Mouse (Mus musculus): ENCODE data around the gene Mbd5. TPM values are rescaled to one million over a fixed set of nuclear protein-coding genes. Genes with fewer than 3 reads are reported as not detected.

Mbd5 gene
- polyA plus RNA-seq, 1 experiment from 2014 or later = 34.0 TPM

DNA sequence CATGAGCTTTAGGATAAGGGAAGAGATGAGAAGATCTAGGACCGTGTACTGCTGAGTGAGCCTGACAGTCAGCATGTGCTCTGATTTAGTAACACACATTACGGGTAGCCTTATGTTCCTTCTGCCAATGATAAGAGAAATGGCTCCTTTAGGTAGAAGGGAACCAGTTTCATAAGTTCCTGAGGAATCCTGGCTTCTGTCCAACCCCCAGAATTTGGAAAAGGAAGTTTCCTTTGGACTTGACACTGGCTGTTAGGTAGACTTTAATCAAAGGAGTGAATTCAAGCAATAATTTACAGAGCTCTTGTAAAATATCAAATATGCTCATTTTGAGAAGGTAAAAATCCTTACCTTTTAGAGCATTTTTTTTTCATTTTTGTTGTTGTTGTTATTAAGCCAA lies 396.5 kb downstream of the Mbd5 start:
- ATAC-seq (ENCODE audit: low FRiP score) (no peak), DNase-seq (ENCODE audit: low spot score, missing footprints) (no peak)
- WGBS = 89% methylated on average over 2 of the region's 2 CpGs
- Histone ChIP-seq H3K36me3 (ENCODE audit: control insufficient read depth, insufficient read depth, low read length) (no peaks in the 10 kb centered on the region), H3K4me1 (ENCODE audit: control insufficient read depth, insufficient read depth, low read length) (no peaks in the 10 kb centered on the region), H3K4me3 (ENCODE audit: low read depth, low read length) (no peak overlapping the region), H3K27me3 (ENCODE audit: control insufficient read depth, insufficient read depth, low read length) (no peaks in the 10 kb centered on the region), H3K27ac (ENCODE audit: low read depth, low read length) (no peak overlapping the region), H3K4me2 (no peak overlapping the region), H3K9ac (ENCODE audit: low read length) (no peak overlapping the region), H3K9me3 (ENCODE audit: control insufficient read depth, low read length) (no peaks in the 10 kb centered on the region)

DNA sequence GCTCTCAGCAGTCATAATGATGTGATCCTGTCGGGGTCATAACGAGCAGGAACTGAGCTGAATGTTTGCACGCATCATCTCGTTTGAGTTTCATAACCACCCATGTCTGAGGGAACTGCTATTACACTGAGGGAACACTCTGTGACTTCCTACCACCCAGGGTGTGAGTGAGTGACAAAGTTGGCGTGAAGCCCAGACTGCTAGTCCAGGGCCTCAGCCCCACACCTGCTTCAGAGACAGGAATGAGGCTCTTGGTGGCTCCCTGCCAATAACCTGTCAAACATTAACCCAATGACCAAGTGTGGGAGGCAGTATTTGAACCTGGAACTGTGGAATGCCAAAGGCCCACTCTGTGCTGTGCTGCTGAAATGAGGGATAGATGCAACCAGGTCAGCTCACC lies 400.5 kb downstream of the Mbd5 start:
- Histone ChIP-seq H3K36me3 (ENCODE audit: control insufficient read depth, insufficient read depth, low read length) (no peaks in the 10 kb centered on the region), H3K9ac (ENCODE audit: low read length) (no peak overlapping the region), H3K4me1 (ENCODE audit: control insufficient read depth, insufficient read depth, low read length) (no peaks in the 10 kb centered on the region), H3K4me3 (ENCODE audit: low read depth, low read length) (no peak overlapping the region), H3K9me3 (ENCODE audit: control insufficient read depth, low read length) (no peaks in the 10 kb centered on the region), H3K27ac (ENCODE audit: low read depth, low read length) (no peak overlapping the region), H3K27me3 (ENCODE audit: control insufficient read depth, insufficient read depth, low read length) (no peaks in the 10 kb centered on the region), H3K4me2 (no peak overlapping the region)
- no peak for ATAC-seq (ENCODE audit: low FRiP score)
- 82% methylated on average over 5 of the region's 5 CpGs for WGBS
- DNase-seq (ENCODE audit: low spot score, missing footprints) = no peak

DNA sequence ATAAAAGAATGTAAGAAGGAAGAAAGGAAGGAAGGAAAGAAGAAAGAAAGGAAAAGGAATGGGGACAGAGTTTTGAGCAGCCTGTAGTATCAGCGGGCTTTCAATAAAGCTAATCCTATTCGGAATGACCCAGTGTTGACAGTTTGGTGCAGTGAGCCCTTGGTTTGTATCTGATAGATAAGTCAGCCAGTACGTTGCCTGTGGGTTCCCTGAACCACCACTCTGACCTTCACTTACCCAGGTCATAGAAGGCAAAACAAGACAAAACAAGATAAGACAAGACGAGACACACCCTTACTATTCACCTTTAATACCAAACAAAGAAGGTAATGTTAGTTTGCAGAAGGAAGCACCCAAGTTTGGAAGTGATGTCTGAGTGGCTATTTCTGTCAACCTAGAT lies 401.5 kb downstream of the Mbd5 start:
- Histone ChIP-seq H3K4me1 (ENCODE audit: control insufficient read depth, insufficient read depth, low read length) (no peaks in the 10 kb centered on the region), H3K4me2 (no peak overlapping the region), H3K27me3 (ENCODE audit: control insufficient read depth, insufficient read depth, low read length) (no peaks in the 10 kb centered on the region), H3K4me3 (ENCODE audit: low read depth, low read length) (no peak overlapping the region), H3K27ac (ENCODE audit: low read depth, low read length) (no peak overlapping the region), H3K36me3 (ENCODE audit: control insufficient read depth, insufficient read depth, low read length) (no peaks in the 10 kb centered on the region), H3K9ac (ENCODE audit: low read length) (no peak overlapping the region), H3K9me3 (ENCODE audit: control insufficient read depth, low read length) (no peaks in the 10 kb centered on the region)
- no peak for ATAC-seq (ENCODE audit: low FRiP score)
- no peak for DNase-seq (ENCODE audit: low spot score, missing footprints)
- 93% methylated on average over 4 of the region's 4 CpGs for WGBS

DNA sequence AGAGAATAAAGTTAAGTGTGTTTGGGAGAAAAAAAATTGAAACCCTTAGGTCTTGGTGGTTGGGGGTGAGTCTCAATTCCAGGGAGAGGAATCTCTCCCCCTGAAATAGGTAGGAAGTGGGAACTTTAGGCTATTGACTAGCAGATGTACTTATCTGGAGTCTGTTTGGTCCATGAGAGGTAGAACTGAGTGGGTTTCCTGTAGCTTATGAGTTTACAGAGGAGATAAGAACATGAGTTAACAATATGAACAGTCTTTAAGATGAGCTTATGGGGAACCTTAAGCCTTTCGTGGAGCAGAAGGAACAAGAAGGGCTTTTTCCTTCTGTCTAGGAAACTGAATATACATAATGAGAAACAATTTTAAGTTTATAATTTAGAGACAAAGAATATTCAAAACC lies 404.8 kb downstream of the Mbd5 start:
- Histone ChIP-seq H3K27ac (ENCODE audit: low read depth, low read length) (no peak overlapping the region), H3K9me3 (ENCODE audit: control insufficient read depth, low read length) (no peaks in the 10 kb centered on the region), H3K36me3 (ENCODE audit: control insufficient read depth, insufficient read depth, low read length) (no peaks in the 10 kb centered on the region), H3K4me1 (ENCODE audit: control insufficient read depth, insufficient read depth, low read length) (no peaks in the 10 kb centered on the region), H3K4me2 (no peak overlapping the region), H3K4me3 (ENCODE audit: low read depth, low read length) (no peak overlapping the region), H3K9ac (ENCODE audit: low read length) (no peak overlapping the region), H3K27me3 (ENCODE audit: control insufficient read depth, insufficient read depth, low read length) (no peaks in the 10 kb centered on the region)
- no peak for DNase-seq (ENCODE audit: low spot score, missing footprints)
- ATAC-seq (ENCODE audit: low FRiP score) = no peak
- WGBS = 100% methylated on average over 1 of the region's 1 CpGs

DNA sequence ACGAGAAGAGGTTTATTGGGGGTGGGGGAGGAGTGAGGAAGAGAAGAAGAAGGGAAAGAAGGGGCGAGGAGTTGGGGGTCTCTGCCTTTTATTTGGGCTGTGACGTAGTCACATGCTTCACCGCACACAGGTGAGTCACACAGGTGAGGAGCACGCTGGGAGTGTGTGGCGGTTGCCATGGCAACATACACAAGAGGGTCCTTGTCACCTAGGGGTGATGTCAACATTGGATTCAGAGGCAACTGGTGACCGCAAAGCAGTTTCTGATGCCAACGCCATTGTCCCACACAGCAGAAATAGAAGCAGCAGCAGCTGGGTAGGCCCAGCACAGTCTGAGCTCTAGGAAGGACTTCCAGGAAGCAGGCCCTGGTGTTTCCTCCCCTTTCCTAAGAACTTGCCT lies 406.6 kb downstream of the Mbd5 start:
- DNase-seq (ENCODE audit: low spot score, missing footprints) (no peak), ATAC-seq (ENCODE audit: low FRiP score) (no peak)
- Histone ChIP-seq H3K27ac (ENCODE audit: low read depth, low read length) (no peak overlapping the region), H3K4me1 (ENCODE audit: control insufficient read depth, insufficient read depth, low read length) (no peaks in the 10 kb centered on the region), H3K9ac (ENCODE audit: low read length) (no peak overlapping the region), H3K4me2 (no peak overlapping the region), H3K27me3 (ENCODE audit: control insufficient read depth, insufficient read depth, low read length) (no peaks in the 10 kb centered on the region), H3K4me3 (ENCODE audit: low read depth, low read length) (no peak overlapping the region), H3K36me3 (ENCODE audit: control insufficient read depth, insufficient read depth, low read length) (no peaks in the 10 kb centered on the region), H3K9me3 (ENCODE audit: control insufficient read depth, low read length) (no peaks in the 10 kb centered on the region)
- 87% methylated on average over 8 of the region's 8 CpGs for WGBS

DNA sequence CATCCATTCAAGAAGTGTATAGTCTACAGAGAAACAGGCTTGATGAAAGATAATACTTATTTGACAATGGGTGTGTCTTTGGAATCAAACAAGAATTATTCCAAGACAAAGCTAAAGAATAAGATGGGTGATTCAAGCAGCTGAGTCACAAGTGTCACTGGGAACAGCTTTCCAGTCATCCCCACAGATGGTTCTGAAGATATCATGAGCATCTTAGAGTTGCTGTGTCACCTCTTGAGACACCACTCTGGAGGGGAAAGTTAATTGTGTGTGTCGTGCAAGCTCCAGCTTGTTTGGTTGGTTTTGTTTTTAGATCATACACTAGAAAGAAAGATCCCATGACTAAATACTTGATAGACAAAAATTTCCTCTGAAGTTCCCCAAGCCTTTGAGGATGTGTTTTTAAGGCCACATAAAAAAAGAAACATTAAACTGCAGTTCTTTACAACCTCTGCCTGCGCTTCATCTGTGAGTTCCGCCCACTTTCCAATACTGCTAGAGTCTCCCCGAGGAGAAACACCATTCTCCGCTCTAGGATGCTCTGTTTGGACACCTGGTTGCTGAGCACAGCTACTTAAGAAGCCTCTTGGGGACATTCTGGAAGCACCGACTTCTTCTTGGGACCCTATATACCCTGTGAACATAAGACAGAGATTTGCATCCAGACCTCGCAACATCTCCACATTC lies 409.0 kb downstream of the Mbd5 start:
- 86% methylated on average over 7 of the region's 7 CpGs for WGBS
- H3K27ac ChIP-seq (ENCODE audit: low read depth, low read length) = no peak overlapping the region
- no peaks in the 10 kb centered on the region for H3K9me3 ChIP-seq (ENCODE audit: control insufficient read depth, low read length)
- no peaks in the 10 kb centered on the region for H3K4me1 ChIP-seq (ENCODE audit: control insufficient read depth, insufficient read depth, low read length)
- no peak overlapping the region for H3K4me2 ChIP-seq
- no peak for ATAC-seq (ENCODE audit: low FRiP score)
- DNase-seq (ENCODE audit: low spot score, missing footprints) = no peak
- no peak overlapping the region for H3K4me3 ChIP-seq (ENCODE audit: low read depth, low read length)
- H3K36me3 ChIP-seq (ENCODE audit: control insufficient read depth, insufficient read depth, low read length) = no peaks in the 10 kb centered on the region
- no peak overlapping the region for H3K9ac ChIP-seq (ENCODE audit: low read length)
- no peaks in the 10 kb centered on the region for H3K27me3 ChIP-seq (ENCODE audit: control insufficient read depth, insufficient read depth, low read length)

DNA sequence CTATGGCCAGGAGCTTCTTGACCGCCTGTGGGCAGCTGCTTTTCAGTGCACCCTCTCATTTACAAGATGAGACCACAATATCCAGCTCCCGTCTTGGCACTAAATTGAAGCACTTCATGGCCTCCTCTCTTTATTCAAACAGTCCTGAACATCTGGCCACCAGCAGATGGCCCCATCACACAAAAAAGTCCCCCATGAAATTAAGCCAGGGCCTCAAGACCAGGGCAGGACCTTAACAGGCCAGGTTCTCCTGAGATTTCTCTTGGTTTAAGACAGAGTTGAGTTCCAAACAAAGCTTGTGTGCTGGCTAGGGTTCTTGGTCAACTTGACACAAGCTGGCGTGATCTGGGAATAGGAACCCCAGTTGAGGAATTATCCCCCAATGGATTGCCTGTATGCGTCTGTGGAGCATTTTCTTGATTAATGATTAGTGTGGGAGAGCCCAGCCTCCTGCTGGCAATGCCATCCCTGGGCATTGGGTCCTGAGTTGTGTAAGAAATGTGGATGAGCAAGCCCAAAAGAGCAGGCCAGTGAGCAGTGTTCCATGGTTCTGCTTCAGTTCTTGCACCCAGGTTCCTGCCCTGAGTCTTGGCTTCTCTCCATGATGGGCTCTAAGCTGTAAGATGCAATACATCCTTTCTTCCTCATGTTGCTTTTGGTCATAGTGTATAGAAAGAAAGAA lies 409.7 kb downstream of the Mbd5 start:
- no peak for DNase-seq (ENCODE audit: low spot score, missing footprints)
- Histone ChIP-seq H3K9ac (ENCODE audit: low read length) (no peak overlapping the region), H3K4me3 (ENCODE audit: low read depth, low read length) (no peak overlapping the region), H3K36me3 (ENCODE audit: control insufficient read depth, insufficient read depth, low read length) (no peaks in the 10 kb centered on the region), H3K27ac (ENCODE audit: low read depth, low read length) (no peak overlapping the region), H3K9me3 (ENCODE audit: control insufficient read depth, low read length) (no peaks in the 10 kb centered on the region), H3K4me2 (no peak overlapping the region), H3K27me3 (ENCODE audit: control insufficient read depth, insufficient read depth, low read length) (no peaks in the 10 kb centered on the region), H3K4me1 (ENCODE audit: control insufficient read depth, insufficient read depth, low read length) (no peaks in the 10 kb centered on the region)
- 0 out of 2 replicates have a peak, but pooled peaks have one; percentile 30 for ATAC-seq (ENCODE audit: low FRiP score)
- WGBS = 71% methylated on average over 4 of the region's 4 CpGs

DNA sequence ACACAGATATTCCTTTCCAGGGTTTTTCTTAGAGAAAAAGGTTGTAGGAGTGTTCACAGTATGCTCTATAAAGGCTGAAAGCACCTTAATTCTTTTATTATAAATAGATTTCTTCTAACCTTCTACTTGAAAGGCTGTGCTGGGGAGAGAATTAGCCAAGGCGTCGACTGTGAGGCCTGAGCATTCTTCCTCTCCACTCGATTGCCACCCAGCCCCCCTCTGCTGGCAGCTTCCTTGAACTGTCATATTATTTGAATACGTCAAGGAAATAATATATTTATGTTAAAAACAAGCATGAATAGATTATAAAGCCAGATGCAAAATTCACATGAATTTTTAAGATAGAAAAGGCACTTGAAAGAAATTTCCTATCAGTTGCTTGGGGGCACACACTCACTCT lies 410.4 kb downstream of the Mbd5 start:
- no peak for DNase-seq (ENCODE audit: low spot score, missing footprints)
- no peaks in the 10 kb centered on the region for H3K4me1 ChIP-seq (ENCODE audit: control insufficient read depth, insufficient read depth, low read length)
- no peak overlapping the region for H3K9ac ChIP-seq (ENCODE audit: low read length)
- no peaks in the 10 kb centered on the region for H3K9me3 ChIP-seq (ENCODE audit: control insufficient read depth, low read length)
- H3K4me3 ChIP-seq (ENCODE audit: low read depth, low read length) = no peak overlapping the region
- H3K27ac ChIP-seq (ENCODE audit: low read depth, low read length) = no peak overlapping the region
- H3K27me3 ChIP-seq (ENCODE audit: control insufficient read depth, insufficient read depth, low read length) = no peaks in the 10 kb centered on the region
- H3K4me2 ChIP-seq = no peak overlapping the region
- H3K36me3 ChIP-seq (ENCODE audit: control insufficient read depth, insufficient read depth, low read length) = no peaks in the 10 kb centered on the region
- WGBS = 74% methylated on average over 4 of the region's 4 CpGs
- no peak for ATAC-seq (ENCODE audit: low FRiP score)

DNA sequence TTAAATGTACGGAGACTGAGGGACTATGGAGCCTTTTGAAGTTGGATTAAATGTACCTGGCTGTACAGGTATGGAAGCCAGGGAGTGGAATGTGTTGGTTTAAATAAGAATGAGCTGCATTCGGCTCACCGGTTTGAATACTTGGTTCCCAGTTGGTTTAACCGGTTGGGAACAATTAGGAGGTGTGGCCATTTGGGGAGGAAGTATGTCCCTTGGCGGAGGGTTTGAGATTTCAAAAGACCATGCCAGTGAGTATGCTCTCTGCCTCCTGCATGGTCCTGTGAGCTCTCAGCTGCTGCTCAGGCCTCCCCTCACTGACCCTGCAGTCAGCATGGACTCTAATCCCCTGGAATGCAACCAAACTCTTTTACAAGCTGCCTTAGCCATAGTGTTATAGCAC lies 415.2 kb downstream of the Mbd5 start:
- ATAC-seq (ENCODE audit: low FRiP score) = no peak
- Histone ChIP-seq H3K9ac (ENCODE audit: low read length) (no peak overlapping the region), H3K27me3 (ENCODE audit: control insufficient read depth, insufficient read depth, low read length) (no peaks in the 10 kb centered on the region), H3K27ac (ENCODE audit: low read depth, low read length) (no peak overlapping the region), H3K4me2 (no peak overlapping the region), H3K36me3 (ENCODE audit: control insufficient read depth, insufficient read depth, low read length) (no peaks in the 10 kb centered on the region), H3K4me1 (ENCODE audit: control insufficient read depth, insufficient read depth, low read length) (no peaks in the 10 kb centered on the region), H3K9me3 (ENCODE audit: control insufficient read depth, low read length) (no peaks in the 10 kb centered on the region), H3K4me3 (ENCODE audit: low read depth, low read length) (no peak overlapping the region)
- WGBS = 28% methylated on average over 5 of the region's 5 CpGs
- DNase-seq (ENCODE audit: low spot score, missing footprints) = no peak
